Mouse (Mus musculus) olfactory bulb, adult 2 months (tissue): ENCODE results near the gene Ubc.

Experiments used
- CTCF ChIP-seq: fragments of 200-500 bp; IDR thresholded peaks from 2 replicates; pipeline ENCODE4 v1.5.1; 2012; ENCODE audit warnings: low read depth, mild to moderate bottlenecking, low read length, moderate library complexity; ENCODE audit not compliant: insufficient read depth
- POLR2A ChIP-seq: fragments of 200-500 bp; IDR thresholded peaks from 2 replicates; pipeline ENCODE4 v1.6.1; 2012; ENCODE audit warnings: mild to moderate bottlenecking, low read depth, low read length, moderate library complexity; ENCODE audit not compliant: insufficient read depth

DNA sequence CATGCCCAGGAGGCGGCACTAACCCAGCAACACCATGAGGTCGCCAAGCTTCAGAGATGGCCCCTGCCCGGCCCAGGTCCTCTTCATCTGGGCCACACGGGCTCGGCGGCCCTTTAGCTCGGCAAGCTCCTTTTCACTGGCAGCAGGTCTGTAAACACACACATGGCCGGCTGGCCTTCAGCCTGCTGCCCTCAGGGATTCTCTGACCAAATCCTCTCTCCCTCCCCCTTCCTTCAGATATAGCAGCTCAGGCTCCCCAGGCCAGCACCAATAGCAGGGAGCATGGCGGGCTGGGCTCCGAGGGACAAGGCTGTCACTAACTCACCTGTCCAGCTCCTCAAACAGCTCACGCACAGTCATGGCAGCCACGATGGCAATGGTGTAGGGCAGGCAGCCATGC lies 28.6 kb upstream of the Ubc start:
- TF ChIP-seq CTCF (no peak), POLR2A (no peak)
